Mouse (Mus musculus): ENCODE results near the gene Map2k5. TPM values are rescaled to one million over a fixed set of nuclear protein-coding genes. Genes with fewer than 3 reads are reported as not detected.

The Map2k5 gene
- polyA plus RNA-seq, 1 experiment from 2014 or later = 30.5 TPM

- Histone ChIP-seq H3K27me3 (peaks cover 68% of the 10 kb centered on the region), H3K36me3 (no peaks in the 10 kb centered on the region), H3K4me2 (peak overlapping the region; percentile 42), H3K4me3 (peak overlapping the region; percentile 25), H3K9ac (no peak overlapping the region), H3K27ac (no peak overlapping the region), H3K9me3 (no peaks in the 10 kb centered on the region), H3K4me1 (peaks cover 49% of the 10 kb centered on the region)
- no peak for ATAC-seq (ENCODE audit: insufficient number of reproducible peaks, low FRiP score, low TSS enrichment, low read depth)
- WGBS = 4% methylated on average over 11 of the region's 11 CpGs
These were observed 242.3 kb downstream of the Map2k5 start for GRCm38 (mm10) chr9:63135356-63135755.

- Histone ChIP-seq H3K27me3 (peaks cover 51% of the 10 kb centered on the region), H3K9ac (0 out of 2 replicates have a peak overlapping the region, but pooled peaks have one; percentile 14), H3K36me3 (no peaks in the 10 kb centered on the region), H3K9me3 (no peaks in the 10 kb centered on the region), H3K4me2 (peak overlapping the region; percentile 64), H3K27ac (no peak overlapping the region), H3K4me3 (peak overlapping the region; percentile 35), H3K4me1 (peaks cover 41% of the 10 kb centered on the region)
- 9% methylated on average over 6 of the region's 6 CpGs for WGBS
- no peak for ATAC-seq (ENCODE audit: insufficient number of reproducible peaks, low FRiP score, low TSS enrichment, low read depth)
These were observed 244.0 kb downstream of the Map2k5 start for GRCm38 (mm10) chr9:63133659-63134058.

GRCm38 (mm10) chr9:63132673-63133601 is 244.8 kb downstream of the Map2k5 start:
- Histone ChIP-seq H3K36me3 (no peaks in the 10 kb centered on the region), H3K4me2 (peak overlapping the region; percentile 84), H3K4me1 (peaks cover 38% of the 10 kb centered on the region), H3K4me3 (peak overlapping the region; percentile 63), H3K27me3 (peaks cover 44% of the 10 kb centered on the region), H3K9ac (peak overlapping the region; percentile 63), H3K9me3 (no peaks in the 10 kb centered on the region), H3K27ac (peak overlapping the region; percentile 93)
- ATAC-seq (ENCODE audit: insufficient number of reproducible peaks, low FRiP score, low TSS enrichment, low read depth) = peak; percentile 97
- 1% methylated on average over 48 of the region's 48 CpGs for WGBS

- 2% methylated on average over 28 of the region's 28 CpGs for WGBS
- ATAC-seq (ENCODE audit: insufficient number of reproducible peaks, low FRiP score, low TSS enrichment, low read depth) = no peak
- Histone ChIP-seq H3K4me1 (peaks cover 33% of the 10 kb centered on the region), H3K9me3 (no peaks in the 10 kb centered on the region), H3K4me2 (peak overlapping the region; percentile 84), H3K4me3 (peak overlapping the region; percentile 63), H3K27me3 (peaks cover 35% of the 10 kb centered on the region), H3K27ac (peak overlapping the region; percentile 93), H3K36me3 (no peaks in the 10 kb centered on the region), H3K9ac (peak overlapping the region; percentile 63)
These were observed 245.6 kb downstream of the Map2k5 start for GRCm38 (mm10) chr9:63131957-63132602.

- no peak overlapping the region for H3K4me2 ChIP-seq
These were observed 248.1 kb downstream of the Map2k5 start for GRCm38 (mm10) chr9:63129641-63130041.

GRCm38 (mm10) chr9:63124512-63124911 is 253.2 kb downstream of the Map2k5 start:
- 46% methylated on average over 9 of the region's 9 CpGs for WGBS
- Histone ChIP-seq H3K4me2 (peak overlapping the region; percentile 85; the same call in 1 of the 2 replicates), H3K9ac (no peak overlapping the region), H3K27ac (no peak overlapping the region), H3K36me3 (no peaks in the 10 kb centered on the region), H3K4me1 (peaks cover 22% of the 10 kb centered on the region), H3K4me3 (no peak overlapping the region), H3K27me3 (no peaks in the 10 kb centered on the region), H3K9me3 (no peaks in the 10 kb centered on the region)
- ATAC-seq (ENCODE audit: insufficient number of reproducible peaks, low FRiP score, low TSS enrichment, low read depth) = no peak

More at GRCm38 (mm10) chr9:63129641-63130041, 248.1 kb downstream of the Map2k5 start:
- H3K27ac ChIP-seq = peak overlapping the region; percentile 47; the same call in 1 of the 2 replicates
- H3K27me3 ChIP-seq = peaks cover 12% of the 10 kb centered on the region
- no peaks in the 10 kb centered on the region for H3K9me3 ChIP-seq
- ATAC-seq (ENCODE audit: insufficient number of reproducible peaks, low FRiP score, low TSS enrichment, low read depth) = no peak
- no peaks in the 10 kb centered on the region for H3K36me3 ChIP-seq
- WGBS = 73% methylated on average over 8 of the region's 8 CpGs
- H3K4me3 ChIP-seq = no peak overlapping the region
- no peak overlapping the region for H3K9ac ChIP-seq
- H3K4me1 ChIP-seq = peaks cover 17% of the 10 kb centered on the region

- Histone ChIP-seq H3K27ac (peak overlapping the region; percentile 86), H3K9me3 (no peaks in the 10 kb centered on the region), H3K4me3 (peak overlapping the region; percentile 49), H3K9ac (peak overlapping the region; percentile 35; the same call in 1 of the 2 replicates), H3K27me3 (no peaks in the 10 kb centered on the region), H3K4me1 (peaks cover 22% of the 10 kb centered on the region), H3K4me2 (peak overlapping the region; percentile 85), H3K36me3 (no peaks in the 10 kb centered on the region)
- 4% methylated on average over 30 of the region's 30 CpGs for WGBS
- peak; percentile 93 for ATAC-seq (ENCODE audit: insufficient number of reproducible peaks, low FRiP score, low TSS enrichment, low read depth)
These were observed 254.0 kb downstream of the Map2k5 start for GRCm38 (mm10) chr9:63123451-63124438.

GRCm38 (mm10) chr9:63122161-63122833 is 255.4 kb downstream of the Map2k5 start:
- no peak overlapping the region for H3K9ac ChIP-seq
- no peak overlapping the region for H3K4me2 ChIP-seq
- H3K36me3 ChIP-seq = no peaks in the 10 kb centered on the region
- no peak overlapping the region for H3K4me3 ChIP-seq
- ATAC-seq (ENCODE audit: insufficient number of reproducible peaks, low FRiP score, low TSS enrichment, low read depth) = no peak
- no peaks in the 10 kb centered on the region for H3K9me3 ChIP-seq
- WGBS = 37% methylated on average over 8 of the region's 8 CpGs
- peak overlapping the region; percentile 54; the same call in 1 of the 2 replicates for H3K27ac ChIP-seq
- H3K27me3 ChIP-seq = no peaks in the 10 kb centered on the region
- peaks cover 22% of the 10 kb centered on the region for H3K4me1 ChIP-seq

- Histone ChIP-seq H3K27ac (no peak overlapping the region), H3K27me3 (no peaks in the 10 kb centered on the region), H3K9ac (no peak overlapping the region), H3K4me3 (no peak overlapping the region), H3K36me3 (no peaks in the 10 kb centered on the region), H3K9me3 (no peaks in the 10 kb centered on the region), H3K4me2 (no peak overlapping the region), H3K4me1 (peaks cover 12% of the 10 kb centered on the region)
- WGBS = 67% methylated on average over 5 of the region's 5 CpGs
- ATAC-seq (ENCODE audit: insufficient number of reproducible peaks, low FRiP score, low TSS enrichment, low read depth) = no peak
These were observed 259.3 kb downstream of the Map2k5 start for GRCm38 (mm10) chr9:63118385-63118784.
